ENCODE assay signal across 10 mouse cellular contexts in the genomic region with DNA sequence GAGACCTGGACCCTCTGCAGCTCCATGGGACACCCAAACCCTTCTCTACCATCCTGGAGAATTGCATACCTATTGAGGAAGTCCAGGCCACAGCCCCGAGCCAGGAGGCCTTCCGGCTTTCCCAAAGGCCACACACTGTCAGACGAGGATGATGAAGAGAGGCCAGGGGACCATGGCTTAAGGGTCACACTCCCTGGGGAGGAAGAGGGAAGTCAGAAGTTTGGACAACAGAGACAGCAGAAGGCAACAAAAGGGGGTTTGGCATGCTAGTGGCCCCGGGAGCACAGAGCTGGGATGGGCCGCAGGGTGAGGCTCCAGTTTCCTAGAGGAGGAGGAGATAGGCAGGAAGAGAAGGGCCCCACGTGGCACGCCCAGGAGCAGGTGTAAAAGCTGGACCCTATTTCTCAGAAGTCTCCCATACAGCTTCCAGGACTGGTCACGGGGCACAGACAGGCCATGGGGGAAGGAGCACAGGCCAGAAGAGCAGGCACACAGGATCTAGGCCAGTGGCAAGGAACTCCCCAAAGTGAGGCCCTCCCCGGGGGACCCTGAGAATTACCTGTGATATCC. TPM values are rescaled to one million over a fixed set of nuclear protein-coding genes. Genes with fewer than 3 reads are reported as not detected.
DNase-seq lines count a peak whose midpoint lies in the region; ATAC-seq and TF ChIP-seq lines count a peak whose summit lies in the region.
"Had no signal": no experiment of that assay in that cellular context is flagged by ENCODE, and none has a peak within 500 bp of the region (broad histone marks: within the 10 kb centered on the region; RNA-seq: fewer than 3 reads in every experiment).

No protein-coding gene starts in this region.

- TF ChIP-seq EP300 in lung, postnatal 0 days (IDR thresholded peaks at IDR 0.05), result no peak

- no peak for TF ChIP-seq CTCF in lung, postnatal 0 days (IDR thresholded peaks at IDR 0.05)
- no peak for TF ChIP-seq CTCF in lung, adult 2 months (IDR thresholded peaks at IDR 0.05; ENCODE audit: insufficient read depth, low read length)
- no peak for TF ChIP-seq CTCF in small intestine, adult 2 months (IDR thresholded peaks at IDR 0.05; ENCODE audit: extremely low read depth, insufficient read length, insufficient replicate concordance, low read depth, low read length)

- H3K27ac ChIP-seq in lung, postnatal 0 days (ENCODE audit: low read length), result peak overlapping the region; percentile 84
- peak overlapping the region; percentile 42 for H3K27ac ChIP-seq in small intestine, adult 2 months (ENCODE audit: insufficient read depth, low read depth, low read length)

- peaks cover 13% of the 10 kb centered on the region for H3K4me1 ChIP-seq in lung, postnatal 0 days (ENCODE audit: insufficient read depth, low read depth, low read length)
- H3K4me1 ChIP-seq in lung, adult 2 months (ENCODE audit: control insufficient read depth, insufficient read depth, low read length), result peaks cover 35% of the 10 kb centered on the region
- H3K4me1 ChIP-seq in small intestine, adult 2 months (ENCODE audit: control insufficient read depth, insufficient read depth, insufficient read length, low read length), result peaks cover 38% of the 10 kb centered on the region

- no peak overlapping the region for H3K4me3 ChIP-seq in lung, postnatal 0 days (ENCODE audit: low read depth, low read length)
- H3K4me3 ChIP-seq in lung, adult 2 months (replicated peaks; ENCODE audit: extremely low read depth, low read depth, low read length), result no peak overlapping the region
- no peak overlapping the region for H3K4me3 ChIP-seq in small intestine, adult 2 months (ENCODE audit: low read depth, low read length)

- 63% methylated on average over 9 of the region's 9 CpGs for whole genome bisulfite sequencing in lung, postnatal 0 days
- WGBS in lung, adult 2 months, result 53% methylated on average over 9 of the region's 9 CpGs
- WGBS in small intestine, adult 2 months, result 30% methylated on average over 9 of the region's 9 CpGs

- H3K9me3 ChIP-seq in lung, postnatal 0 days (ENCODE audit: low read length), result no peaks in the 10 kb centered on the region

- no peak overlapping the region for H3K9ac ChIP-seq in lung, postnatal 0 days (replicated peaks; ENCODE audit: low read depth)

- H3K27me3 ChIP-seq in lung, postnatal 0 days (replicated peaks; ENCODE audit: insufficient read depth, low read length), result no peaks in the 10 kb centered on the region
- H3K27me3 ChIP-seq in small intestine, adult 2 months (ENCODE audit: control insufficient read depth, insufficient read depth, low read length), result no peaks in the 10 kb centered on the region

- H3K36me3 ChIP-seq in lung, postnatal 0 days (ENCODE audit: insufficient read depth, low read length), result peaks cover 13% of the 10 kb centered on the region; the same call in 1 of the 2 replicates
- H3K36me3 ChIP-seq in small intestine, adult 2 months (ENCODE audit: control insufficient read depth, insufficient read depth, low read length), result peaks cover 22% of the 10 kb centered on the region

- DNase-seq in adrenal gland, adult 2 months, result peak; percentile 55
- DNase-seq in adrenal gland, postnatal 4 days (ENCODE audit: low spot score in 2 of 2), result no peak
- peak; percentile 3 for DNase-seq in lung, postnatal 0 days (ENCODE audit: low spot score)
- DNase-seq in lung, adult 2 months, result no peak
- peak; percentile 58 for DNase-seq in kidney, adult 18-20 months
- no peak for DNase-seq in thymus, postnatal 14 days
- DNase-seq: cerebellum, adult 11 months; midbrain, embryonic 14.5 days had no signal

- TF ChIP-seq POLR2A in lung, adult 2 months (IDR thresholded peaks at IDR 0.05; ENCODE audit: borderline replicate concordance, extremely low read depth, low read depth, low read length), result no peak
- TF ChIP-seq POLR2A in small intestine, adult 2 months (IDR thresholded peaks at IDR 0.05; ENCODE audit: low read depth, low read length), result 0 out of 2 replicates have a peak, but pooled peaks have one; percentile 2

- ATAC-seq in lung, postnatal 0 days, result no peak
- no peak for ATAC-seq in activated CD4-positive, CD25-positive, alpha-beta regulatory T cell, adult 4 months

- H3K4me2 ChIP-seq in lung, postnatal 0 days (replicated peaks; ENCODE audit: low read depth, low read length), result no peak overlapping the region

RNA-seq across cellular contexts. Expression of gene Mfng, which starts 14.1 kb away (rescaled TPM):
- 10 to 100 TPM in 1 of 2 experiments, 1 to 10 TPM in 1; 8.7 to 18.1 TPM for total RNA-seq in adrenal gland, adult 2 months (2021)
- 46.7 and 61.0 TPM in 2 replicates for polyA plus RNA-seq in adrenal gland, adult 2 months (2012; rRNA removed)
- 10 to 100 TPM; 18.3 to 20.0 TPM for total RNA-seq in adrenal gland, postnatal 4 days (2021)
- 47.8 and 52.9 TPM in 2 replicates for polyA plus RNA-seq in lung, postnatal 0 days (2015; fragmentation: Nextera tagmentation; extraction: Ambion mirVana)
- polyA plus RNA-seq in lung, adult 2 months (2012; rRNA removed), result 78.0 and 98.3 TPM in 2 replicates
- polyA plus RNA-seq in small intestine, adult 2 months (2012; rRNA removed), result 4.7 and 7.9 TPM in 2 replicates
- 10 to 100 TPM; 47.5 to 55.4 TPM for polyA plus RNA-seq in activated CD4-positive, CD25-positive, alpha-beta regulatory T cell, adult 4 months (2017; shearing (Covaris generic))

RNA-seq across cellular contexts. Expression of gene Card10, which starts 15.5 kb away (rescaled TPM):
- 10 to 100 TPM in 1 of 2 experiments, 1 to 10 TPM in 1; 4.9 to 10.9 TPM for total RNA-seq in adrenal gland, adult 2 months (2021)
- 18.1 and 26.5 TPM in 2 replicates for polyA plus RNA-seq in adrenal gland, adult 2 months (2012; rRNA removed)
- total RNA-seq in adrenal gland, postnatal 4 days (2021), result 10 to 100 TPM; 11.8 to 14.5 TPM
- 7.5 and 8.3 TPM in 2 replicates for polyA plus RNA-seq in lung, postnatal 0 days (2015; fragmentation: Nextera tagmentation; extraction: Ambion mirVana)
- 61.5 and 73.5 TPM in 2 replicates for polyA plus RNA-seq in lung, adult 2 months (2012; rRNA removed)
- polyA plus RNA-seq in small intestine, adult 2 months (2012; rRNA removed), result 15.8 and 28.3 TPM in 2 replicates
- not detected for polyA plus RNA-seq in activated CD4-positive, CD25-positive, alpha-beta regulatory T cell, adult 4 months (2017; shearing (Covaris generic))

RNA-seq across cellular contexts. Expression of gene Cdc42ep1, which starts 55.1 kb away (rescaled TPM):
- 10 to 100 TPM; 36.9 to 57.2 TPM for total RNA-seq in adrenal gland, adult 2 months (2021)
- polyA plus RNA-seq in adrenal gland, adult 2 months (2012; rRNA removed), result 100 and 122 TPM in 2 replicates
- total RNA-seq in adrenal gland, postnatal 4 days (2021), result 10 to 100 TPM; 56.7 to 59.1 TPM
- 107 and 109 TPM in 2 replicates for polyA plus RNA-seq in lung, postnatal 0 days (2015; fragmentation: Nextera tagmentation; extraction: Ambion mirVana)
- polyA plus RNA-seq in lung, adult 2 months (2012; rRNA removed), result 221 and 277 TPM in 2 replicates
- polyA plus RNA-seq in small intestine, adult 2 months (2012; rRNA removed), result 18.9 and 26.0 TPM in 2 replicates
- not detected for polyA plus RNA-seq in activated CD4-positive, CD25-positive, alpha-beta regulatory T cell, adult 4 months (2017; shearing (Covaris generic))

Comparison
In these comparisons a context has a peak if more than half of its experiments do, and no peak if none do; other contexts are left out.
1. DNase-seq: peak in adrenal gland, adult 2 months (single experiment), lung, postnatal 0 days (single experiment) and kidney, adult 18-20 months (single experiment); none in adrenal gland, postnatal 4 days (0 of 2), lung, adult 2 months (single experiment) and thymus, postnatal 14 days (single experiment).
2. RNA of gene Cdc42ep1, which starts 55.1 kb away (polyA plus RNA-seq): 221 to 277 TPM in lung, adult 2 months, 107 to 109 TPM in lung, postnatal 0 days, 100 to 122 TPM in adrenal gland, adult 2 months and 18.9 to 26.0 TPM in small intestine, adult 2 months; not detected in activated CD4-positive, CD25-positive, alpha-beta regulatory T cell, adult 4 months; every median in the first group is over 10 times any median in the second.